Mouse (Mus musculus): ENCODE measurements around the gene Stk39. TPM values are rescaled to one million over a fixed set of nuclear protein-coding genes. Genes with fewer than 3 reads are reported as not detected.

The Stk39 gene
- polyA plus RNA-seq, 1 experiment from 2014 or later = 26.9 TPM

GRCm38 (mm10) chr2:68298356-68298755 is 173.7 kb downstream of the Stk39 start:
- no peak for ATAC-seq (ENCODE audit: low read depth)
- Histone ChIP-seq H3K4me1 (ENCODE audit: control insufficient read depth, insufficient read depth, low read length) (no peaks in the 10 kb centered on the region), H3K9me3 (ENCODE audit: control insufficient read depth, low read length) (no peaks in the 10 kb centered on the region), H3K9ac (ENCODE audit: low read depth, low read length) (no peak overlapping the region), H3K4me2 (ENCODE audit: low read depth, low read length) (no peak overlapping the region), H3K27me3 (replicated peaks; ENCODE audit: control insufficient read depth, insufficient read depth, low read length) (no peaks in the 10 kb centered on the region), H3K36me3 (ENCODE audit: control insufficient read depth, insufficient read depth, low read length) (0 out of 2 replicates have a peak, but pooled peaks cover 10% of the 10 kb centered on the region), H3K27ac (replicated peaks; ENCODE audit: low read depth, low read length) (no peak overlapping the region), H3K4me3 (ENCODE audit: low read depth, low read length) (no peak overlapping the region)
- DNase-seq (ENCODE audit: low spot score) = no peak
- WGBS = 94% methylated on average over 3 of the region's 3 CpGs

- H3K4me2 ChIP-seq (ENCODE audit: low read depth, low read length) = no peak overlapping the region
- H3K9ac ChIP-seq (ENCODE audit: low read depth, low read length) = no peak overlapping the region
- no peaks in the 10 kb centered on the region for H3K27me3 ChIP-seq (replicated peaks; ENCODE audit: control insufficient read depth, insufficient read depth, low read length)
- no peaks in the 10 kb centered on the region for H3K9me3 ChIP-seq (ENCODE audit: control insufficient read depth, low read length)
- H3K27ac ChIP-seq (replicated peaks; ENCODE audit: low read depth, low read length) = no peak overlapping the region
- no peaks in the 10 kb centered on the region for H3K4me1 ChIP-seq (ENCODE audit: control insufficient read depth, insufficient read depth, low read length)
- no peak for DNase-seq (ENCODE audit: low spot score)
- no peak for ATAC-seq (ENCODE audit: low read depth)
- no peak overlapping the region for H3K4me3 ChIP-seq (ENCODE audit: low read depth, low read length)
- WGBS = 93% methylated on average over 2 of the region's 2 CpGs
- 0 out of 2 replicates have a peak, but pooled peaks cover 10% of the 10 kb centered on the region for H3K36me3 ChIP-seq (ENCODE audit: control insufficient read depth, insufficient read depth, low read length)
These were observed 174.1 kb downstream of the Stk39 start for GRCm38 (mm10) chr2:68297955-68298354.

- 73% methylated on average over 2 of the region's 2 CpGs for WGBS
- H3K4me1 ChIP-seq (ENCODE audit: control insufficient read depth, insufficient read depth, low read length) = no peaks in the 10 kb centered on the region
- H3K27me3 ChIP-seq (replicated peaks; ENCODE audit: control insufficient read depth, insufficient read depth, low read length) = no peaks in the 10 kb centered on the region
- H3K9ac ChIP-seq (ENCODE audit: low read depth, low read length) = no peak overlapping the region
- no peak overlapping the region for H3K27ac ChIP-seq (replicated peaks; ENCODE audit: low read depth, low read length)
- H3K4me3 ChIP-seq (ENCODE audit: low read depth, low read length) = no peak overlapping the region
- no peak overlapping the region for H3K4me2 ChIP-seq (ENCODE audit: low read depth, low read length)
- ATAC-seq (ENCODE audit: low read depth) (no peak), DNase-seq (ENCODE audit: low spot score) (no peak)
- 0 out of 2 replicates have a peak, but pooled peaks cover 10% of the 10 kb centered on the region for H3K36me3 ChIP-seq (ENCODE audit: control insufficient read depth, insufficient read depth, low read length)
- no peaks in the 10 kb centered on the region for H3K9me3 ChIP-seq (ENCODE audit: control insufficient read depth, low read length)
These were observed 175.3 kb downstream of the Stk39 start for GRCm38 (mm10) chr2:68296743-68297142.

- Histone ChIP-seq H3K4me1 (ENCODE audit: control insufficient read depth, insufficient read depth, low read length) (no peaks in the 10 kb centered on the region), H3K27ac (replicated peaks; ENCODE audit: low read depth, low read length) (no peak overlapping the region), H3K9me3 (ENCODE audit: control insufficient read depth, low read length) (no peaks in the 10 kb centered on the region), H3K36me3 (ENCODE audit: control insufficient read depth, insufficient read depth, low read length) (no peaks in the 10 kb centered on the region), H3K9ac (ENCODE audit: low read depth, low read length) (no peak overlapping the region), H3K4me2 (ENCODE audit: low read depth, low read length) (no peak overlapping the region), H3K4me3 (ENCODE audit: low read depth, low read length) (no peak overlapping the region), H3K27me3 (replicated peaks; ENCODE audit: control insufficient read depth, insufficient read depth, low read length) (no peaks in the 10 kb centered on the region)
- 74% methylated on average over 16 of the region's 16 CpGs for WGBS
- DNase-seq (ENCODE audit: low spot score) = no peak
- no peak for ATAC-seq (ENCODE audit: low read depth)
These were observed 179.3 kb downstream of the Stk39 start for GRCm38 (mm10) chr2:68292539-68293320.

GRCm38 (mm10) chr2:68291895-68292294 is 180.2 kb downstream of the Stk39 start:
- H3K27ac ChIP-seq (replicated peaks; ENCODE audit: low read depth, low read length) = no peak overlapping the region
- WGBS = 52% methylated on average over 5 of the region's 5 CpGs
- no peaks in the 10 kb centered on the region for H3K9me3 ChIP-seq (ENCODE audit: control insufficient read depth, low read length)
- no peak for ATAC-seq (ENCODE audit: low read depth)
- no peaks in the 10 kb centered on the region for H3K4me1 ChIP-seq (ENCODE audit: control insufficient read depth, insufficient read depth, low read length)
- H3K27me3 ChIP-seq (replicated peaks; ENCODE audit: control insufficient read depth, insufficient read depth, low read length) = no peaks in the 10 kb centered on the region
- no peak overlapping the region for H3K4me2 ChIP-seq (ENCODE audit: low read depth, low read length)
- H3K9ac ChIP-seq (ENCODE audit: low read depth, low read length) = no peak overlapping the region
- no peaks in the 10 kb centered on the region for H3K36me3 ChIP-seq (ENCODE audit: control insufficient read depth, insufficient read depth, low read length)
- DNase-seq (ENCODE audit: low spot score) = no peak
- no peak overlapping the region for H3K4me3 ChIP-seq (ENCODE audit: low read depth, low read length)

GRCm38 (mm10) chr2:68289961-68290360 is 182.1 kb downstream of the Stk39 start:
- H3K9ac ChIP-seq (ENCODE audit: low read depth, low read length) = no peak overlapping the region
- DNase-seq (ENCODE audit: low spot score) = no peak
- H3K36me3 ChIP-seq (ENCODE audit: control insufficient read depth, insufficient read depth, low read length) = no peaks in the 10 kb centered on the region
- no peak for ATAC-seq (ENCODE audit: low read depth)
- H3K4me2 ChIP-seq (ENCODE audit: low read depth, low read length) = no peak overlapping the region
- H3K9me3 ChIP-seq (ENCODE audit: control insufficient read depth, low read length) = no peaks in the 10 kb centered on the region
- H3K27me3 ChIP-seq (replicated peaks; ENCODE audit: control insufficient read depth, insufficient read depth, low read length) = no peaks in the 10 kb centered on the region
- 55% methylated on average over 4 of the region's 4 CpGs for WGBS
- no peaks in the 10 kb centered on the region for H3K4me1 ChIP-seq (ENCODE audit: control insufficient read depth, insufficient read depth, low read length)
- no peak overlapping the region for H3K27ac ChIP-seq (replicated peaks; ENCODE audit: low read depth, low read length)
- H3K4me3 ChIP-seq (ENCODE audit: low read depth, low read length) = no peak overlapping the region

- Histone ChIP-seq H3K9me3 (ENCODE audit: control insufficient read depth, low read length) (no peaks in the 10 kb centered on the region), H3K4me3 (ENCODE audit: low read depth, low read length) (no peak overlapping the region), H3K9ac (ENCODE audit: low read depth, low read length) (no peak overlapping the region), H3K4me1 (ENCODE audit: control insufficient read depth, insufficient read depth, low read length) (no peaks in the 10 kb centered on the region), H3K36me3 (ENCODE audit: control insufficient read depth, insufficient read depth, low read length) (no peaks in the 10 kb centered on the region), H3K27me3 (replicated peaks; ENCODE audit: control insufficient read depth, insufficient read depth, low read length) (no peaks in the 10 kb centered on the region), H3K4me2 (ENCODE audit: low read depth, low read length) (no peak overlapping the region), H3K27ac (replicated peaks; ENCODE audit: low read depth, low read length) (no peak overlapping the region)
- DNase-seq (ENCODE audit: low spot score) (no peak), ATAC-seq (ENCODE audit: low read depth) (no peak)
- 75% methylated on average over 10 of the region's 10 CpGs for WGBS
These were observed 182.9 kb downstream of the Stk39 start for GRCm38 (mm10) chr2:68289177-68289576.

GRCm38 (mm10) chr2:68288106-68288505 is 184.0 kb downstream of the Stk39 start:
- DNase-seq (ENCODE audit: low spot score) (no peak), ATAC-seq (ENCODE audit: low read depth) (no peak)
- Histone ChIP-seq H3K4me1 (ENCODE audit: control insufficient read depth, insufficient read depth, low read length) (no peaks in the 10 kb centered on the region), H3K4me3 (ENCODE audit: low read depth, low read length) (no peak overlapping the region), H3K36me3 (ENCODE audit: control insufficient read depth, insufficient read depth, low read length) (no peaks in the 10 kb centered on the region), H3K27me3 (replicated peaks; ENCODE audit: control insufficient read depth, insufficient read depth, low read length) (no peaks in the 10 kb centered on the region), H3K27ac (replicated peaks; ENCODE audit: low read depth, low read length) (no peak overlapping the region), H3K9ac (ENCODE audit: low read depth, low read length) (no peak overlapping the region), H3K9me3 (ENCODE audit: control insufficient read depth, low read length) (no peaks in the 10 kb centered on the region), H3K4me2 (ENCODE audit: low read depth, low read length) (no peak overlapping the region)
- WGBS = 93% methylated on average over 10 of the region's 10 CpGs

- Histone ChIP-seq H3K4me1 (ENCODE audit: control insufficient read depth, insufficient read depth, low read length) (no peaks in the 10 kb centered on the region), H3K9ac (ENCODE audit: low read depth, low read length) (no peak overlapping the region), H3K36me3 (ENCODE audit: control insufficient read depth, insufficient read depth, low read length) (no peaks in the 10 kb centered on the region), H3K27me3 (replicated peaks; ENCODE audit: control insufficient read depth, insufficient read depth, low read length) (no peaks in the 10 kb centered on the region), H3K4me2 (ENCODE audit: low read depth, low read length) (no peak overlapping the region), H3K4me3 (ENCODE audit: low read depth, low read length) (no peak overlapping the region), H3K27ac (replicated peaks; ENCODE audit: low read depth, low read length) (no peak overlapping the region), H3K9me3 (ENCODE audit: control insufficient read depth, low read length) (peaks cover 6% of the 10 kb centered on the region; the same call in 1 of the 2 replicates)
- ATAC-seq (ENCODE audit: low read depth) = no peak
- 81% methylated on average over 2 of the region's 2 CpGs for WGBS
- no peak for DNase-seq (ENCODE audit: low spot score)
These were observed 187.7 kb downstream of the Stk39 start for GRCm38 (mm10) chr2:68284391-68284790.
